Mouse (Mus musculus) adrenal gland, adult 8-10 months (tissue): ENCODE measurements at regions not wholly inside any gene's neighbourhood (a gene's known extent, or its start where the extent isn't known, plus 50 kb on each side); places are given as distances from the start of the nearest gene placed in this dataset.

Experiments
- DNase-seq: peaks from one replicate; pipeline ENCODE4 v3.0.0; 2022

- DNase-seq, result no peak
Measured at GRCm38 (mm10) chr4:107736866-107737265, 52.8 kb upstream of the Dmrtb1 start.

DNA sequence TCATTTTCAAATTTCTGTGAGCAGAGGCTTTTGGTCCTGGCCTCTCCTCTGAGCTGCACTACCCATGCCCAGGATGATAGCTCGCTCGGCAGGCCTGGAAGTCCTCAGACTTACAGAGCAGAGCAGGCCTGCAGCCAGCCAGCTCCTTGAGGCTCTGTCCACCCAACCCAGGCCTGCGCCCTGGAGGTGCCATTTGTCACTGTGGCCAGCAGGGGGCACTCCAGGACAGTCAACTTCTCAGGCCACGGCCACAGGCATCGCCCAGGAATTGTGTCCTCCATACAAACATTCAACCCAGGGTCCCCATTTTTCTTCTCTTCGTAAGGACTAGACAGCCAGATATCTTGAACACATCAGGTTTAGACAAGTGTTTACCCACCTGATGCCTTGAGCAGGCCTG lies 53.9 kb upstream of the Dmrtb1 start:
- peak; percentile 46 for DNase-seq

DNA sequence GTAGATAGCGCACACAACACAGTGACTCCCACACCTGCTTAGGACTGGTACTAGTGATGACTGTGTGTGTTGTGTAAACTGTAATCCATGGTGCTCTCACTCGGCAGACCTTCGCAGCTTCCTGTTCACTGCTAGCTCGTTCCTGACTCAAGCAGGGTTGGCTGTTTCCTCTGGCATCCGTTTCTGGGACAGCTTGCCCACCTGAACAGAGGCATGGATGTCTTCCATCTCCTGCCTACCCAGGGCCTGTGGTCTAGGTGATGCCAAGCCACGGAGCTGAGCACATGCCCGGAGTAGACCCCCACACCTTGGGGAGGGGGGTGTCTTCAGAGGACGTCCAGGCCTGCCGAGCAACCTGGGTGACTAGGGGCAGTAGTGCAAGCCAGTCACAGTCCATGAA lies 54.7 kb upstream of the Dmrtb1 start:
- no peak for DNase-seq

- no peak for DNase-seq
Measured at GRCm38 (mm10) chr4:107739789-107740405, 55.9 kb upstream of the Dmrtb1 start.

- no peak for DNase-seq
Measured at GRCm38 (mm10) chr4:107743646-107744045, 58.4 kb upstream of the Lrp8 start.

DNA sequence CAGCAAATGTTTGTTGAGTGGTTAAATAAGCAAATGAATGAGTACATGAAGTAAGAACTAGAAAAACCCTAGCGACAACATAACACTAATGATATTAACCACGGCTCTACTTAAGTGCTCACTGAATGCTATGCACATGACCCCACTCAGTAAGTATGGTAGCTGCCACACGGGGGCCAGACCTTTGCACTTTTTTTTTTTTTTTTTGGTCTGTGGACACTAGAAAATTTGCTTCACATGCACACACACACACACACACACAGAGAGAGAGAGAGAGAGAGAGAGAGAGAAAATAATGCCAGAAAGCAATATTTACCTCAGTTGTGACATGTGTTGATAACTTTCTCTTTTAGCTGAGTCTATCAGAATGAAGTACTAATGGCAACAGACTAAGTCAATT lies 55.7 kb upstream of the Lrp8 start:
- no peak for DNase-seq

GRCm38 (mm10) chr4:107746923-107747431 lies 55.1 kb upstream of the Lrp8 start:
- DNase-seq, result no peak

DNA sequence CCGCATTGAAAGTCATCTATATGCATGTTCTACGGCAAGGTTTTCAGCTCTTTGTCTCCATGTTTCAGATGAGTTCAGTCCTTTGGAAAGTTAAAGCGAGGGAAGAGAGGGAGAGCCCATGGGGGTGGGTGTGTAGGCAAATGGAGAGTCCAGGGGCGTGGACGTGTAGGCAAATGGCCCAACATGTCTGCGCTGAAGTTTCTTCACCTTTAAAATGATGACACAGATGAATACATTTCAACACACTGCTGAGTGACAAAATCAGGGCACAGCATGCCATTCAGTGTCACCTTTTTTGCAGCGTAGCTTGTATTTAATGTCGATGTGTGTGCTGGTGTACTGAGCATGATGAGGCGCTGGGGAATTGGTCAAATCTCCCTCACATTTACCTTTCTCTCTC lies 54.6 kb upstream of the Lrp8 start:
- no peak for DNase-seq

DNA sequence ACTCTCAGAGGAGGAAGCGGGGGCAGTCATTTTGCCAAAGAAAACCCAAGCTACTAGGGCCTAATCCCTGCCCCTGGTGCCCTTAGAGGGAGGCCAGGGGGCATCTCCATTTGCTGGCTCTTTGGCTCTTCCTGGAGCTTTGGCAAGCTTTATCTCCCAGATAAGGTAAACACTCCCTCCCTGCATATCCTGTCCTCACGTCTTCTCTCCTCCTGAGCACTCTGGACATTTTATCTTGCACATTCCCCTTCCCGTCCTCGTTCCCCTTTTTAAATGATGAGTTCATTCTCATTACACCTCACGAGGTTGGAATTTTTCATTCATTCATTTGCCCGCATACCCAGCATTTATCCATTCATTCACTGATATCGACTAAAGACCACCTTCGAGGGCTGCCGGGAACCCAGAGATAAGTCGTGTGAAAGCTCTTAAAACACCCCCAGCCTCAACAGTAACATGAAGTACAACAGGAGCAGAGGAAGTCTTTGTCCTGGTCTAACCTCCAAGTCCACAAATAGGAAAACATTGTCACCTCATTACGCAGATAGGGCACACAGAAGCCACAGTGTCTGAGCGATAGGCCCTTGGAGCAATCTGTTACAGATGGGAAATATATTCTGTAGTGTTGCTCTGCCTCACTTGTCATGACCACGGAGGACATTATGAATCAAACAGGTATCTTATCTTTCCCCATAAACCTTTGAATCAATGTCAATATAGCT lies 54.0 kb upstream of the Lrp8 start:
- no peak for DNase-seq

GRCm38 (mm10) chr4:107749045-107749444 lies 53.0 kb upstream of the Lrp8 start:
- no peak for DNase-seq

GRCm38 (mm10) chr4:107750017-107750416 lies 52.0 kb upstream of the Lrp8 start:
- DNase-seq, result no peak
